Mouse (Mus musculus): Measurements from ENCODE around the gene Cubn.

The Cubn gene

DNA sequence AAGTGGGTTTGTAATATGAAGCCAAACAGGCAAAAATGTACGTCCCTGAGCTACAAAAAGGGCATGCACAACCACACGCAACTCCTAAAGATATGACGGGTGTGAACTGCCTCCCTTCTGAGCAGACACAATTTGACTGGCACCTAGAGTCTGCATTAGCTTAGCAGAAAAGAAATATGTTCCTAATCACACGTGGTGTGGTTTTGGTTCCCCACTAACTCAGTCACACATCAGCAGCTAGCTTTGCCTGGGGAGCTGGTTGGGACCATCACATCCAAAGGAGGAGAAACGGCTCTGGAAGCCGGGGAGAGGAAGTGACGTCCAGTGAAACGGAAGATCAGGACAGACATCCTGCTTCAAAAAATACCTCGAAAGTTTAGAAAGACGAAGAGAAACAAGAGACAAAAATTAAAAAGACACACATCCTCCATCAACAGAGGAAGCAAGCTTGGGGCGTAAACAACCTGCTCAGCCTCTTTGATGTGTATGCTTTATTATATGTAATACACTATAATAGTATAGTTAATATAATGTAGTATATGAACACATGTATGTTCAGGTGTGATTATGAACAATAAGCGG lies 258.3 kb downstream of the Cubn start:
- peak in 1 of 2 experiments; percentile 13 for DNase-seq

DNA sequence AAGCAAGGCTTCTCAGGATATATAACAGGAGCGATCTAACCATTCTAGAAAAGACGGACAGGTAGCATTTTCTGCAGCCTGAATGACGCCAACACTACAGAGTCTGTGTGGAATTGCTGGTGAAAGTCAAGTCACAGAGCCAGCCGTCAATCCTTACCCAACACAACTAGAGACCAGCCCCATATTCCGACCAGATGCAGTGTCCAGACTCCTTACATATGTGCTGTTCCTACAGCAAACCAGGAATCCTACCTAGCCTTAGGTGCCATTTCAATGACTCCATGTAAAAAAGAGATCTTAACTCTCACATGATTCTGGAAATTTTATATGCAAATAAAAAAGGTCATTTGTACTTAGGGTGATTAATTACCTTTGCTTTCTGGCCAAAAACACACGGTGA lies 259.3 kb downstream of the Cubn start:
- DNase-seq = no peak

DNA sequence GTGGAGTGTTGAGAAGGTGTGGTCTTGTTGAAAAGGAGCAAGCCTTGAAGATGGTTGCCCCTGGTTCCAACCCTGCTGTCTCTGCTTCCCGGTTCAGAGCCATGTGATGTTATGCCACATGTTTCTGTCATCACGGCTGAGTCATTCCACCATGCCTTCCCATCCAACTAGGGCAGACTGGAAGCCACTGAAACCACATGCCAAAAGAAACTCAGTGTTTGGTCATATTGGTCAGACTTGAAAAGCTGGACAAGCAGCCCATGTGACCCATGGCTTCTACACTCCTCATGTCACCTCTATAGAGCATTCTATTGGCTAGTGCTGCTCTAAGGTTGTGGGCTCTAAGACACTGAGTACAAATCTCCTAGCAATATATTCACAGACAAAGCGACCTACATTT lies 261.9 kb downstream of the Cubn start:
- no peak for DNase-seq

Data from B cell, adult 2 months (primary cell).